Mouse (Mus musculus) hindbrain, embryonic 15.5 days (tissue): Measurements from ENCODE around the gene Sds. TPM values are rescaled to one million over a fixed set of nuclear protein-coding genes. Genes with fewer than 3 reads are reported as not detected.

Experiments used
- ATAC-seq: fragments of 200-750 bp; cut with Nextera tagmentation; 2 replicates; pipeline ENCODE4 v1.8.0; 2017; ENCODE audit warnings: low read depth, moderate number of reproducible peaks, moderate TSS enrichment; ENCODE audit not compliant: low FRiP score
- H3K27ac ChIP-seq: fragments of 300-500 bp; sonication (generic); replicated peaks from 2 replicates; pipeline ENCODE4 v1.5.1; 2015; ENCODE audit warnings: mild to moderate bottlenecking, inconsistent platforms
- H3K27me3 ChIP-seq: fragments of 300-500 bp; sonication (generic); 2 replicates; pipeline ENCODE4 v1.6.1; 2015; ENCODE audit warnings: control low read depth, inconsistent platforms
- H3K36me3 ChIP-seq: fragments of 300-500 bp; sonication (generic); 2 replicates; pipeline ENCODE4 v1.6.1; 2015; ENCODE audit warnings: control low read depth, inconsistent platforms
- H3K4me1 ChIP-seq: fragments of 300-500 bp; sonication (generic); replicated peaks from 2 replicates; pipeline ENCODE4 v1.6.1; 2015; ENCODE audit warnings: control low read depth, inconsistent platforms
- H3K4me2 ChIP-seq: fragments of 300-500 bp; sonication (generic); 2 replicates; pipeline ENCODE4 v1.6.1; 2015; ENCODE audit warnings: moderate library complexity, mild to moderate bottlenecking, inconsistent platforms
- H3K4me3 ChIP-seq: fragments of 300-500 bp; sonication (generic); 2 replicates; pipeline ENCODE4 v1.5.1; 2015; ENCODE audit warnings: mild to moderate bottlenecking, inconsistent platforms
- H3K9ac ChIP-seq: fragments of 300-500 bp; sonication (generic); 2 replicates; pipeline ENCODE4 v1.6.1; 2015; ENCODE audit warnings: inconsistent platforms
- H3K9me3 ChIP-seq: fragments of 300-500 bp; sonication (generic); 2 replicates; pipeline ENCODE4 v1.6.1; 2016; ENCODE audit warnings: control low read depth, inconsistent platforms
- WGBS: fragments of 180-500 bp; shearing (Covaris S2); methylation state at CpG from one replicate; pipeline ENCODE4 v1.1.7; 2015; 5-methylcytosine and 5-hydroxymethylcytosine counted together
- polyA plus RNA-seq: library from polyadenylated mRNA; unstranded; fragments of >200 nt; fragmentation: Nextera tagmentation; extraction: Ambion mirVana; gene quantifications from 2 replicates; pipeline ENCODE4 v1.2.1, GENCODE M21; 2015

Gene Sds
- polyA plus RNA-seq, 1 experiment from 2014 or later, result not detected

- 47% methylated on average over 4 of the region's 4 CpGs for WGBS
- H3K4me3 ChIP-seq, result no peak overlapping the region
- ATAC-seq, result no peak
- no peaks in the 10 kb centered on the region for H3K36me3 ChIP-seq
- no peak overlapping the region for H3K4me2 ChIP-seq
- H3K9me3 ChIP-seq, result no peaks in the 10 kb centered on the region
- no peak overlapping the region for H3K27ac ChIP-seq
- H3K27me3 ChIP-seq, result peaks cover 3% of the 10 kb centered on the region; the same call in 1 of the 2 replicates
- no peak overlapping the region for H3K9ac ChIP-seq
- H3K4me1 ChIP-seq, result peaks cover 30% of the 10 kb centered on the region
Measured at GRCm38 (mm10) chr5:120507311-120507710, 31.0 kb downstream of the Sds start.

GRCm38 (mm10) chr5:120510982-120511642, 34.8 kb downstream of the Sds start, which contains the start of gene Slc8b1:
Gene Slc8b1 (plus strand): TSS chr5:120511168.
- Histone ChIP-seq H3K9ac (peak within 1 kb of the TSS; percentile 40), H3K27ac (no peak within 1 kb of the TSS), H3K4me2 (peak within 1 kb of the TSS; percentile 88), H3K9me3 (no peaks in the 10 kb centered on the region), H3K4me1 (peaks cover 35% of the 10 kb centered on the region), H3K4me3 (peak within 1 kb of the TSS; percentile 47), H3K27me3 (peaks cover 6% of the 10 kb centered on the region), H3K36me3 (no peaks in the 10 kb centered on the region)
- WGBS, result under 1% methylated on average over 36 of the region's 36 CpGs
- ATAC-seq, result peak; percentile 84

GRCm38 (mm10) chr5:120511643-120512220, 35.4 kb downstream of the Sds start:
- Histone ChIP-seq H3K4me3 (peak overlapping the region; percentile 47), H3K4me2 (peak overlapping the region; percentile 88), H3K27me3 (peaks cover 6% of the 10 kb centered on the region), H3K27ac (no peak overlapping the region), H3K36me3 (no peaks in the 10 kb centered on the region), H3K9ac (no peak overlapping the region), H3K9me3 (no peaks in the 10 kb centered on the region), H3K4me1 (peaks cover 31% of the 10 kb centered on the region)
- WGBS, result 35% methylated on average over 14 of the region's 14 CpGs
- ATAC-seq, result no peak

GRCm38 (mm10) chr5:120512911-120513555, 36.7 kb downstream of the Sds start:
- 42% methylated on average over 15 of the region's 15 CpGs for WGBS
- Histone ChIP-seq H3K27ac (no peak overlapping the region), H3K9ac (no peak overlapping the region), H3K4me2 (no peak overlapping the region), H3K27me3 (peaks cover 6% of the 10 kb centered on the region), H3K4me3 (no peak overlapping the region), H3K36me3 (no peaks in the 10 kb centered on the region), H3K4me1 (peaks cover 30% of the 10 kb centered on the region), H3K9me3 (no peaks in the 10 kb centered on the region)
- no peak for ATAC-seq

GRCm38 (mm10) chr5:120514031-120514677, 37.8 kb downstream of the Sds start:
- Histone ChIP-seq H3K4me3 (no peak overlapping the region), H3K4me2 (no peak overlapping the region), H3K27me3 (peaks cover 6% of the 10 kb centered on the region), H3K4me1 (peaks cover 30% of the 10 kb centered on the region), H3K9me3 (no peaks in the 10 kb centered on the region), H3K9ac (no peak overlapping the region), H3K27ac (no peak overlapping the region), H3K36me3 (no peaks in the 10 kb centered on the region)
- no peak for ATAC-seq
- 85% methylated on average over 9 of the region's 9 CpGs for WGBS

- H3K4me2 ChIP-seq, result no peak overlapping the region
- H3K9ac ChIP-seq, result no peak overlapping the region
- 20% methylated on average over 4 of the region's 4 CpGs for WGBS
- no peaks in the 10 kb centered on the region for H3K36me3 ChIP-seq
- H3K27ac ChIP-seq, result 0 out of 2 replicates have a peak overlapping the region, but pooled peaks have one; percentile 20
- H3K9me3 ChIP-seq, result no peaks in the 10 kb centered on the region
- H3K27me3 ChIP-seq, result peaks cover 6% of the 10 kb centered on the region
- no peak overlapping the region for H3K4me3 ChIP-seq
- ATAC-seq, result no peak
- peaks cover 30% of the 10 kb centered on the region for H3K4me1 ChIP-seq
Measured at GRCm38 (mm10) chr5:120514754-120515153, 38.4 kb downstream of the Sds start.

- H3K27ac ChIP-seq, result 0 out of 2 replicates have a peak overlapping the region, but pooled peaks have one; percentile 20
Measured at GRCm38 (mm10) chr5:120515451-120515850, 39.1 kb downstream of the Sds start.

GRCm38 (mm10) chr5:120516221-120516984, 40.1 kb downstream of the Sds start:
- Histone ChIP-seq H3K27ac (no peak overlapping the region), H3K4me1 (peaks cover 17% of the 10 kb centered on the region), H3K9me3 (no peaks in the 10 kb centered on the region), H3K9ac (no peak overlapping the region), H3K4me3 (no peak overlapping the region), H3K4me2 (no peak overlapping the region), H3K36me3 (no peaks in the 10 kb centered on the region), H3K27me3 (peaks cover 6% of the 10 kb centered on the region)
- ATAC-seq, result no peak
- WGBS, result 64% methylated on average over 15 of the region's 15 CpGs

More at GRCm38 (mm10) chr5:120515451-120515850, 39.1 kb downstream of the Sds start:
- no peak overlapping the region for H3K4me3 ChIP-seq
- ATAC-seq, result no peak
- 80% methylated on average over 7 of the region's 7 CpGs for WGBS
- no peak overlapping the region for H3K9ac ChIP-seq
- peaks cover 6% of the 10 kb centered on the region for H3K27me3 ChIP-seq
- H3K36me3 ChIP-seq, result no peaks in the 10 kb centered on the region
- H3K4me1 ChIP-seq, result peaks cover 26% of the 10 kb centered on the region
- H3K4me2 ChIP-seq, result no peak overlapping the region
- no peaks in the 10 kb centered on the region for H3K9me3 ChIP-seq

GRCm38 (mm10) chr5:120517552-120517951, 41.2 kb downstream of the Sds start:
- no peak overlapping the region for H3K9ac ChIP-seq
- H3K27me3 ChIP-seq, result peaks cover 3% of the 10 kb centered on the region; the same call in 1 of the 2 replicates
- 32% methylated on average over 9 of the region's 9 CpGs for WGBS
- no peaks in the 10 kb centered on the region for H3K9me3 ChIP-seq
- no peak for ATAC-seq
- H3K36me3 ChIP-seq, result no peaks in the 10 kb centered on the region
- no peak overlapping the region for H3K4me3 ChIP-seq
- H3K4me1 ChIP-seq, result peaks cover 13% of the 10 kb centered on the region
- no peak overlapping the region for H3K27ac ChIP-seq
- H3K4me2 ChIP-seq, result no peak overlapping the region

- H3K4me2 ChIP-seq, result no peak overlapping the region
- H3K9ac ChIP-seq, result no peak overlapping the region
- H3K27ac ChIP-seq, result no peak overlapping the region
- no peaks in the 10 kb centered on the region for H3K27me3 ChIP-seq
- H3K4me1 ChIP-seq, result no peaks in the 10 kb centered on the region
- H3K4me3 ChIP-seq, result no peak overlapping the region
- no peak for ATAC-seq
- H3K36me3 ChIP-seq, result no peaks in the 10 kb centered on the region
- WGBS, result 80% methylated on average over 3 of the region's 3 CpGs
- H3K9me3 ChIP-seq, result no peaks in the 10 kb centered on the region
Measured at GRCm38 (mm10) chr5:120522649-120523048, 46.3 kb downstream of the Sds start.

GRCm38 (mm10) chr5:120524736-120525135, 48.4 kb downstream of the Sds start:
- 89% methylated on average over 2 of the region's 2 CpGs for WGBS
- H3K27ac ChIP-seq, result no peak overlapping the region
- H3K4me2 ChIP-seq, result no peak overlapping the region
- H3K9me3 ChIP-seq, result no peaks in the 10 kb centered on the region
- no peaks in the 10 kb centered on the region for H3K36me3 ChIP-seq
- H3K9ac ChIP-seq, result no peak overlapping the region
- no peak for ATAC-seq
- no peaks in the 10 kb centered on the region for H3K4me1 ChIP-seq
- no peak overlapping the region for H3K4me3 ChIP-seq
- H3K27me3 ChIP-seq, result no peaks in the 10 kb centered on the region
